Mouse (Mus musculus): ENCODE results near the gene Cxcl3. TPM values are rescaled to one million over a fixed set of nuclear protein-coding genes. Genes with fewer than 3 reads are reported as not detected.

Gene Cxcl3
- polyA plus RNA-seq, 1 experiment from 2014 or later, result 0.16 TPM

DNA sequence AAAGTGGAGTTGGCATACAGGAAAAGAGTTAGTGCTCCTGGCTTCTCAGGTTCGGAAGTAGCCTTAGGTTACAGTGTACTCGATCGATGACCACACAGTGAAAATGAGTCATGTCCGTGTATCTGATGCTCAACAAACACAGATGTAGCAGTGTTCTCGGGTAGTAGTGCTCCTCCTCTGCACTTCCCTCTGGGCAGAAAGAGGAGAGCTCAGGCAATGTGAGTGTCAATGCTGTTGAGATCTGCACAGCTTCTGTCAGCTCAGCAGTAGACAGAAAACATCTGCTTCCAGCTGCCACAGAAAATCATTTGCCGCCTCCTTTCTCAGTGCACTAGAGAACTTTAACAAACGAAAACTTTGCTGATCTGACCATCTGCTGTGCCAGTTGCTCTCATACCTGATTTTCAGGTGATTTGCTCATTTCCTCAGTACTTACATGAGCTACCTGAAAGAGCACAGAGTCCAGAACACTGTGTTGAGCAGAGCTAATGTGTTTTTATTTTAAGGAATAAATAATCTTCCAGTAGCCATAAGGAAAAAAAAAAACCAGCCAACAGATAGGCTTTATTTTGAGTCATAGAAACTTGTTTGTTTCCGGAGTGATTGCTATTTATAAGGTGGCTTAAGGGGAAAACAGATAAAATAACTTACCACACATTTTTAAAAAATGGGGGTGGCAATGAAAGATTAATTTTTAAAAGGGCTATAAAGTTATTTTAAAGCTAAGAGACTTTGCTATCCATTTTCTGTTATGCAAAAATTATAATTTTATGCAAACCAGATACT is 19.9 kb upstream of the Cxcl3 start:
- H3K27ac ChIP-seq (replicated peaks), result no peak overlapping the region
- ATAC-seq (ENCODE audit: insufficient number of reproducible peaks, low FRiP score, low TSS enrichment, low read depth), result no peak
- peaks cover 12% of the 10 kb centered on the region for H3K27me3 ChIP-seq
- H3K9me3 ChIP-seq (replicated peaks), result no peaks in the 10 kb centered on the region
- H3K4me2 ChIP-seq (replicated peaks), result no peak overlapping the region
- 0 out of 2 replicates have a peak, but pooled peaks cover 2% of the 10 kb centered on the region for H3K4me1 ChIP-seq
- no peak overlapping the region for H3K9ac ChIP-seq
- WGBS, result 33% methylated on average over 8 of the region's 8 CpGs
- H3K36me3 ChIP-seq, result no peaks in the 10 kb centered on the region
- H3K4me3 ChIP-seq (replicated peaks), result no peak overlapping the region

DNA sequence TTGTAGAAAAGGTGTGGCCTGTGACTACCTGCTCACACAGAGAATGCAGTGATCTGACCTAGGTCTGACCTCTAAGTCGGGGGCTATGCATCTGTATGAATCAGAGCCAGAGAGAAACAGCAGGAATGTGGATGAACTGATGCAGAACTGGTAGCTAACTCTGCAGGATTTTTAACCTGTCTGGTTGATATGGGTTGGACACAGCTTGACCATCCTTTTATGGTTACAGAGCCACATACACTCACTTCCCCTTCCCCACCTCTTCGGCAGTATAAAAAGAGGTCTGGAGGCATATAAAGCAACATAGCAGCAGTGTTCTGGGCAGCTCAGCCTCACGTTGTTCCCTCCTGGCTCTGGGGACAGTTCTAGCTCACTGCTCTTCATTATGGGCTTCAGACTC is 17.7 kb upstream of the Cxcl3 start, which contains the start of gene Ppbp:
Ppbp (plus strand) TSS at position 301 of the 400 bp plus-strand sequence.
- Histone ChIP-seq H3K27me3 (peaks cover 4% of the 10 kb centered on the region; the same call in 1 of the 2 replicates), H3K4me3 (replicated peaks) (no peak within 1 kb of the TSS), H3K36me3 (no peaks in the 10 kb centered on the region), H3K9me3 (replicated peaks) (no peaks in the 10 kb centered on the region), H3K4me1 (0 out of 2 replicates have a peak, but pooled peaks cover 2% of the 10 kb centered on the region), H3K27ac (replicated peaks) (no peak within 1 kb of the TSS), H3K4me2 (replicated peaks) (no peak within 1 kb of the TSS), H3K9ac (no peak within 1 kb of the TSS)
- 55% methylated on average over 3 of the region's 3 CpGs for WGBS
- no peak for ATAC-seq (ENCODE audit: insufficient number of reproducible peaks, low FRiP score, low TSS enrichment, low read depth)

DNA sequence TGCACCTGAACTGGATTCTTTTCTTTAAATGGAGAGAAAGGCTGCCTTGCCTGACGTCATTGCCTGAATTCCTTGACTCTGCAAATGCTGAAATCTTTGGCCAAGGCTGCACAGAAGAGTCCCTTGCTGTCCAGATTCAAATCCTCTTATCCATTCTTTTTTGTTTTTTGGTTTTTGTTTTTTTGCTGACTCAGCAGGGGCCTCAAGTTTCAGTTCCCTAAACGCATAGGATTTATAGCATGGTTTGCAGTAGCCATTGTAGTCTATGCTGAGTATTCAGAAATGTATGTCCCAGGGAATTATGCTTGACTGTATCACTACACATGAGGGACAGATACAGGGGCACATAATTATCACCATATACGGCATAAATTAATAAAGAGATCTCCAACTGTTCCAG is 14.5 kb upstream of the Cxcl3 start:
- no peak overlapping the region for H3K4me3 ChIP-seq (replicated peaks)
- no peak overlapping the region for H3K4me2 ChIP-seq (replicated peaks)
- H3K27me3 ChIP-seq, result peaks cover 4% of the 10 kb centered on the region; the same call in 1 of the 2 replicates
- H3K27ac ChIP-seq (replicated peaks), result no peak overlapping the region
- no peak overlapping the region for H3K9ac ChIP-seq
- WGBS, result 60% methylated on average over 3 of the region's 3 CpGs
- H3K9me3 ChIP-seq (replicated peaks), result no peaks in the 10 kb centered on the region
- no peaks in the 10 kb centered on the region for H3K36me3 ChIP-seq
- no peaks in the 10 kb centered on the region for H3K4me1 ChIP-seq
- no peak for ATAC-seq (ENCODE audit: insufficient number of reproducible peaks, low FRiP score, low TSS enrichment, low read depth)

DNA sequence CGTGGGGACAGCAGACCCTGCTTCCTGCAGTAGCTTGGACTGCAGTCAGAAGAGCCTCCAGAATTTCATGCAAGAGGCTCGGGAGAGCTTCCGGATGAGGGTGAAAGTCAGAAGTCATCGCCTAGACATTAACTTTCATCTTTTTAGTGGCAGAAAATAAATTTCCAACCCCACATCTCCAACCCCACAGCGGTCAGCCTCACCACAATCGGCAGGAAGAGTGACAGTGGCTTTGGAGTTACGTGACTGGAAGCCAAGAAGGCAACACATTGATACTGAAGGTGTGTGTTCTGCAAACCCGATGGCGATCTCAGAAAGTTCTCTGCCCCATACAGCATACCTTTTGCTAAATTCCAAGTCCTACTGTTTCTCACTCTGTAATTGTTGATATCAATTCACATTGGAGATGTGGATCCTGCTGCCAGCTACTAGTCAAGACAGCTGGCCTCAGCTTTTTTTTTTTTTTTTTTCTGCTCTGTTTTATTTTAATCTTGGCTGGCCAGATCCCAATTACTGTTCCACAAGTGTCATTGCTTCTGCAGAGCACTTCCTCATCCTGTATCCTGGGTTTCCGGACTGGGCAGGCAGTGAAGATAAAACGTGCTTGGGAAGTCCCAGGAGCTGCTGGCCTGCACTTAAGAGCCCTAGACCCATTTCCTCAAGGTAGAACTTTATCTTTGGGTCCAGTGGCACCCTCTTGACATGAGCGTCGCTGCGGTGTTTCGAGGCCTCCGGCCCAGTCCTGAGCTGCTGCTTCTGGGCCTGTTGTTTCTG is 13.8 kb upstream of the Cxcl3 start, which contains the start of gene Pf4:
Pf4 (plus strand) TSS at position 556 of the 774 bp plus-strand sequence.
- no peak within 1 kb of the TSS for H3K4me3 ChIP-seq (replicated peaks)
- no peak within 1 kb of the TSS for H3K9ac ChIP-seq
- peaks cover 4% of the 10 kb centered on the region; the same call in 1 of the 2 replicates for H3K27me3 ChIP-seq
- ATAC-seq (ENCODE audit: insufficient number of reproducible peaks, low FRiP score, low TSS enrichment, low read depth), result no peak
- no peak within 1 kb of the TSS for H3K27ac ChIP-seq (replicated peaks)
- 81% methylated on average over 16 of the region's 16 CpGs for WGBS
- H3K36me3 ChIP-seq, result no peaks in the 10 kb centered on the region
- no peak within 1 kb of the TSS for H3K4me2 ChIP-seq (replicated peaks)
- no peaks in the 10 kb centered on the region for H3K4me1 ChIP-seq
- no peaks in the 10 kb centered on the region for H3K9me3 ChIP-seq (replicated peaks)

DNA sequence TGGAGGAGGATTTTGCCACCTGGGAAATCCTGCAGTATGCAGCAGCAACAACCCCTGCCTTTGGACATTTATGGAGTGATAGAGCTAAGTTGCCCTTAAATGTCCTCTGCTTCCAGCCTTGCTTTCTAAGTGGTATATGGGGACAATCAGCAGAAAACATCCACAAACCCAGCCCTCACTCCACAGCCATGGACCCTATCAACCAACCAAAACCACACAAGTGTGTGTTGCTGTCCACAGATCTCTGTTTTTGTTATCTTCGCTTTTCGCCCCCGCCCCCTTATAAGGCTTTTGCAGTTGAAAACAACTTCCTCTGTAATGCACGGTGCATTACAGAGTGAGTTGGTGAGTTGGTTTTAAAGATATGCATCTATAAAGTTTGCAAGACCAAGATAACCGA is 10.3 kb upstream of the Cxcl3 start:
- Histone ChIP-seq H3K27me3 (no peaks in the 10 kb centered on the region), H3K4me2 (replicated peaks) (no peak overlapping the region), H3K4me1 (no peaks in the 10 kb centered on the region), H3K9ac (no peak overlapping the region), H3K9me3 (replicated peaks) (no peaks in the 10 kb centered on the region), H3K27ac (replicated peaks) (no peak overlapping the region), H3K36me3 (no peaks in the 10 kb centered on the region), H3K4me3 (replicated peaks) (no peak overlapping the region)
- 84% methylated on average over 5 of the region's 5 CpGs for WGBS
- no peak for ATAC-seq (ENCODE audit: insufficient number of reproducible peaks, low FRiP score, low TSS enrichment, low read depth)

DNA sequence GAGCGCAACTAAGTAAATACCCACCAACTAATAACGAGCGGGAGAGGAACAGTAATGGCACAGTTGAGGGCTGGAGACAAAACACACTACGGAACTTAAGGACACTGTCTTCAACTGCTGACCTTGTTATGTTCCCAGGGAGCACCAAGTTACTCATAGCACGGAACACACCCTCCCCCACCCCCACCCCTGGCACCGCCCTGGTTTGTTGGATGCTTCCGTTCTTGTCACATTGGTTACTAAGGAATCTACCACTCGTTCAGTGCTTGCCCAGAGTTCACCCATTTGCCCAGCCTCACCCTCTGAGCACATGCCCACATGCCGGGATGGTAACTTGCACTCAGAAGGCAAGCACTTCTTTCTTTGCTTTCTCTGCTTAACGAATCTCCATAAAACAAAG is 8.3 kb upstream of the Cxcl3 start:
- ATAC-seq (ENCODE audit: insufficient number of reproducible peaks, low FRiP score, low TSS enrichment, low read depth), result no peak

DNA sequence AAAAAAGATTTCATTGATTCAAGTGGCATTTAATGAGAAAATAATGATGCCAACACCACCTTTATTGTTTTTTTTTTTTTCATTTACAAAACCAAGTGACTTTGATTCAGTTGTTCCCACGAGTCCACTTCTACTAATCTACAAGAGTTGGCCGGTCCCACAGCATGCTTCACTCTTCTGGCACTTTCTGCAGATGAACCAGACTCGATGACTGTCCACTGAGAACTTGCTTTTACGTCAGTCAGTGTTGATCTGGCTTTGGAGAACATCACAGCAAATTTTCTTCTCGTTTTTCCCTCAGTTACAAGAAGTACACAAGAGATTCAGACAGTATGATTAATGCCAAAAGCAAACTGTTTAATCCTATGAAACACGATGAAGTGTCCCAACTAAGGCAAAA is 7.0 kb upstream of the Cxcl3 start:
- no peaks in the 10 kb centered on the region for H3K27me3 ChIP-seq
- ATAC-seq (ENCODE audit: insufficient number of reproducible peaks, low FRiP score, low TSS enrichment, low read depth), result no peak
- WGBS, result 72% methylated on average over 6 of the region's 6 CpGs
- H3K9ac ChIP-seq, result no peak overlapping the region
- H3K27ac ChIP-seq (replicated peaks), result no peak overlapping the region
- no peaks in the 10 kb centered on the region for H3K4me1 ChIP-seq
- H3K4me3 ChIP-seq (replicated peaks), result no peak overlapping the region
- no peak overlapping the region for H3K4me2 ChIP-seq (replicated peaks)
- no peaks in the 10 kb centered on the region for H3K9me3 ChIP-seq (replicated peaks)
- no peaks in the 10 kb centered on the region for H3K36me3 ChIP-seq

More for the DNA sequence above, 8.3 kb upstream of the Cxcl3 start:
- no peaks in the 10 kb centered on the region for H3K36me3 ChIP-seq
- H3K27me3 ChIP-seq, result no peaks in the 10 kb centered on the region
- no peaks in the 10 kb centered on the region for H3K4me1 ChIP-seq
- H3K4me3 ChIP-seq (replicated peaks), result no peak overlapping the region
- no peak overlapping the region for H3K9ac ChIP-seq
- no peak overlapping the region for H3K4me2 ChIP-seq (replicated peaks)
- H3K27ac ChIP-seq (replicated peaks), result no peak overlapping the region
- no peaks in the 10 kb centered on the region for H3K9me3 ChIP-seq (replicated peaks)
- WGBS, result 81% methylated on average over 10 of the region's 10 CpGs

DNA sequence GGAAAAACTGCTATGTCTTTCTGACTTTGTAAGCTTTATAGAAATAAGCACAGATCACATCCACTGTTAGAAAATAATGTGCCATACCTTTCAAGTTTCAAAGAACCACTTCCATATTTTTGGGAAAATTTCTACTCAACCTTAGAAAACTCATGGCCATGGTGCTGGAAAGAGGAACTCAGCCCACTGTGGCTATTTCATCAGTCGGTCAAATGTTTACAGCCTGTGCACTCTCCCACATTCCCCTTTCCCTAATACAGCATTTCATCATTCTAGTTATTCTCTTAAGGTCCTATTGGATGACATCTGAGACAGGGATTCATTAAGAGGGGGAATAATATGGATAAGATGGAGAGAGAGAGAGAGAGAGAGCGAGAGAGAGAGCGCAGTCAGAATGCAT is 2.2 kb upstream of the Cxcl3 start:
- ATAC-seq (ENCODE audit: insufficient number of reproducible peaks, low FRiP score, low TSS enrichment, low read depth), result no peak
- Histone ChIP-seq H3K4me3 (replicated peaks) (no peak overlapping the region), H3K4me2 (replicated peaks) (no peak overlapping the region), H3K27ac (replicated peaks) (no peak overlapping the region), H3K9me3 (replicated peaks) (no peaks in the 10 kb centered on the region), H3K27me3 (peaks cover 9% of the 10 kb centered on the region), H3K9ac (no peak overlapping the region), H3K4me1 (peaks cover 8% of the 10 kb centered on the region), H3K36me3 (no peaks in the 10 kb centered on the region)
- 78% methylated on average over 3 of the region's 3 CpGs for WGBS

DNA sequence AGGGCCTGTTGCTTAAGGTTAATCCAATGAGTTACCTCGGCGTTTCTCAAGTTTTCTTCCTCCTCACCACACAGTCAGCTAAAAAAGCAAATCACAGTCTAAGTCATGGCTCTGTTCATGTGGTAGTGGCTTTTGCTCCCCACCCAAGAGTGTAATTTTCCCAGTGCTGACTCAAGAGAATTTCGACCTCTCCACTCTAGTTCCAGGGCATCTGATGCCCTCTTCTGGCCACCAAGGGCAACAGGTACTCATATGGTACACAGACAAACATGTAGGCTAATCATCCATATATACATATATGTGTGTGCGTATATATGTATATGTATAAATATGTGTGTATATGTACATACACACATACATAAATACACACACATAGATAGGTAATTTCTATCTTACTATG is 2.2 kb downstream of the Cxcl3 start:
- no peak overlapping the region for H3K27ac ChIP-seq (replicated peaks)
- WGBS, result 72% methylated on average over 4 of the region's 4 CpGs
- no peaks in the 10 kb centered on the region for H3K9me3 ChIP-seq (replicated peaks)
- no peaks in the 10 kb centered on the region for H3K36me3 ChIP-seq
- H3K4me3 ChIP-seq (replicated peaks), result no peak overlapping the region
- H3K4me2 ChIP-seq (replicated peaks), result no peak overlapping the region
- peaks cover 9% of the 10 kb centered on the region for H3K27me3 ChIP-seq
- ATAC-seq (ENCODE audit: insufficient number of reproducible peaks, low FRiP score, low TSS enrichment, low read depth), result no peak
- H3K4me1 ChIP-seq, result peaks cover 8% of the 10 kb centered on the region
- no peak overlapping the region for H3K9ac ChIP-seq

DNA sequence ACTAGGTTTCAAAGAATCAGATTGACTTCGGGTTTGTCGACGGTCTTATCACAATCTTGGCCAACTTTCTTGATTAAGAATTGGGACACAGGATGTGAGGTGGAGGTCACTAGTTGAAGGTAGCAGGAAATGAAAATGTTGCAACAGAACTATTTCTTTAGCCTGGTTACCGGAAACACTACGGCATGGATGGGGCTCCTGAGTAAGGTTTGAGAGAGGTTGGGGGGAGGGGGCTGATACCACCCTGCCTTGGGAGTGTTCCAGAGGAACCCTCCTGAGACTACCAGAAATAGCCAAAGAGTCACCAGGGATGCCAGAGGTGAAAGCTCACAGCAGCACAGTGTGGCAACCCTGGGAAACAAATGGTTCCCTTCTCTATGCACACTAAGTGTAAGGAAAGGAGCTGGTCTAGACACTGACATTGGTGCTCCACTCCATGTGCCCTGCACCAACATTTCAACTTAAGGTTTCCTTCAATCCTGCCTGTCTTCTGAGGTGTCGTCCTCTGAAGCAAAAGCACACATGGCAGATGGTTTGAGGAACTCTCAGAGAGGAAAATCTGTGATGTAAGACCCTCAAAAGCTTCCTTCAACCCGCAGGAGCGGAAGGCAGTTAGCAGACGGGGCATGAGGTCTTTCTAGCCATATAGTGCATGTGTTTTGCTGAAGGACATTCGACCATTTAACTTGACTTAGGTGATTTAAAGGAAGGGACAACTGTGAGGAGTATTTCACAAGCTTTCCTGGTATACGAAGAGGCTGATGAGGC is 3.6 kb downstream of the Cxcl3 start:
- no peak overlapping the region for H3K27ac ChIP-seq (replicated peaks)
- H3K27me3 ChIP-seq, result peaks cover 9% of the 10 kb centered on the region
- H3K9ac ChIP-seq, result no peak overlapping the region
- no peak overlapping the region for H3K4me2 ChIP-seq (replicated peaks)
- no peak overlapping the region for H3K4me3 ChIP-seq (replicated peaks)
- no peaks in the 10 kb centered on the region for H3K36me3 ChIP-seq
- peaks cover 8% of the 10 kb centered on the region for H3K4me1 ChIP-seq
- ATAC-seq (ENCODE audit: insufficient number of reproducible peaks, low FRiP score, low TSS enrichment, low read depth), result no peak
- H3K9me3 ChIP-seq (replicated peaks), result no peaks in the 10 kb centered on the region
- WGBS, result 79% methylated on average over 11 of the region's 11 CpGs

DNA sequence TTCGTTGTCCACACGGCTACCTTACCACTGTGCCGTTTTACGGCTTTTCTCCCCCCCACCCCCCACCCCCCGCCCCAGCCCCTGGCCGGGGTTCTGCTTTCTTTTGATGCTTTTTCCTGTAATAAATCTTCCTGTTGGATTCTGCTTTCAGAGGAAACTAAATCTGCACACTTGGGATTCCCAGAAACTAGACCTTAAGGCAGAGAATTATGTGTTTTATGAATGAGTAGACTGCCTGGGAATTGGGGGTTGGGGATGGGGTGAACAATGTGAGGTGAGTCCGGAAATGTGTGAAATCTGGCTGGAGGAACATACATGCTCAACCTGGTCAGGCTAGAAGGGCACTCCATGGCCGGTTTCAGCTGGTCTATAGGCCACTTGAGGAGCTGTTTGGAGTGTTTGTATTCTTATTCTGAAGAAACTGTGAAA is 4.2 kb downstream of the Cxcl3 start:
- Histone ChIP-seq H3K27me3 (peaks cover 9% of the 10 kb centered on the region), H3K27ac (replicated peaks) (no peak overlapping the region), H3K9ac (no peak overlapping the region), H3K4me1 (peaks cover 8% of the 10 kb centered on the region), H3K9me3 (replicated peaks) (no peaks in the 10 kb centered on the region), H3K4me2 (replicated peaks) (no peak overlapping the region), H3K4me3 (replicated peaks) (no peak overlapping the region), H3K36me3 (no peaks in the 10 kb centered on the region)
- no peak for ATAC-seq (ENCODE audit: insufficient number of reproducible peaks, low FRiP score, low TSS enrichment, low read depth)
- WGBS, result 61% methylated on average over 8 of the region's 8 CpGs

All from embryonic facial prominence, embryonic 15.5 days (tissue).